Mouse (Mus musculus): ENCODE measurements around the gene Has3. TPM values are rescaled to one million over a fixed set of nuclear protein-coding genes. Genes with fewer than 3 reads are reported as not detected.

Gene Has3
- polyA plus RNA-seq, 1 experiment from 2014 or later, result 0.11 TPM

DNA sequence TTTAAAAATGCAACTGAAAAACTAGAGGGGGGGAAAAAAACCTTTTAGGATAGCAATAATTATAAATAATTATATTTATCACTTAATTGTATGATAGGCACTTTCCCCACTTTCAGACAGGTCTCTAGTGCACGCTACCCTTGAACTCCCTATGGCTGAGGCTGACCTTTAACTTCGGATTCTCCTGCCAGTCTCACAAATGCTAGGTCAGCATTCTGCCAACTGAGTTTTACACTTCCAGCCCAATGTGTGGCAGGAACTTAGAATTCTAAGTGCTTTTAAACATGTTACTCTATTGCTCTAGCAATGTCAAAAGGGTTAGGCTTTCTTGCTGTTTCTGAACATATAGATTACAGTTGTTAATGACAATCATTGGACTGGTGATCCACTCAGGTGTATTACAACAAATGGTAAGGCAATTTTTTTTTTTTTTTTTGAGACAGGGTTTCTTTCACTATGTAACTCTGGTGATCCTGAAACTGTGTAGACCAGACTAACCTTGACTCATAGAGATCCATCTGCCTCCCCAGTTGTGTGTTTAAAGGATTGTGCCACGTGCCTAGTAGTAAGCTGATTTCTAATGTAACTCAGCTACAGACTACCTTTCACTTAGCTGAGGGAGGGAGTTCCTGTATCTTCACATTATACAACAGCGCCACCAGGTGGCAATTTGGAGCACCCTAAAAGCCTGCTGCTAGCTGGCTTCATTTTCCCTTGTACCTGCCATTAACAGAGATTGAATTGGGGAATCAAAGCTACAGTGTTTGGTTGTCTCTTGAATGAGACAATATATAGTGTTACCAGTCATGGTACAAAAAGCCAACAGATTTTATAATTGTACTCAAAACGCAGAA is 17.5 kb downstream of the Has3 start:
- Histone ChIP-seq H3K9me3 (replicated peaks) (no peaks in the 10 kb centered on the region), H3K36me3 (peaks cover 44% of the 10 kb centered on the region), H3K27ac (ENCODE audit: poor library complexity, severe bottlenecking) (no peak overlapping the region), H3K9ac (no peak overlapping the region), H3K27me3 (replicated peaks) (no peaks in the 10 kb centered on the region), H3K4me1 (replicated peaks) (peaks cover 24% of the 10 kb centered on the region), H3K4me3 (no peak overlapping the region), H3K4me2 (no peak overlapping the region)
- no peak for ATAC-seq (ENCODE audit: insufficient number of reproducible peaks, low FRiP score)
- WGBS, result 48% methylated on average over 5 of the region's 5 CpGs

DNA sequence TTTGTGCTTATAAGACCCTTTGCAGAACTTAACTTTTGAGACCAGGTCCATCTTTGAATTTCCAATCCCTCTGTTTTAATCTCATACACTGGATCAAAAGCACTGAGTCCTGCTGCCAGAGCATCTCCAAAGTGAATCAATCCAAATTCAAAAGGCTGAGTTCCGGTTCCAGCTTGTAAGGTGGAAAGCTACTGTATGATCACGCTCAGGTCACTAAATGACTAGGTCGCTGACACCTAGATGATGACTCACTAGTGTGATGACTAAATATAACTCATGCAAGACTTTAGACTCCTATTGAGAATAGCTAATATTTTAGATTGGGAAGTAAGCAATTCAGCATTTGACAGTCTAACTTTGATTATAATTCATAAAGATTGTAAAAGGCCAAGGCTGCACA is 18.8 kb downstream of the Has3 start:
- no peak overlapping the region for H3K4me2 ChIP-seq
- H3K27me3 ChIP-seq (replicated peaks), result no peaks in the 10 kb centered on the region
- H3K9me3 ChIP-seq (replicated peaks), result no peaks in the 10 kb centered on the region
- H3K4me3 ChIP-seq, result no peak overlapping the region
- H3K9ac ChIP-seq, result no peak overlapping the region
- no peak for ATAC-seq (ENCODE audit: insufficient number of reproducible peaks, low FRiP score)
- H3K36me3 ChIP-seq, result peaks cover 32% of the 10 kb centered on the region
- H3K27ac ChIP-seq (ENCODE audit: poor library complexity, severe bottlenecking), result no peak overlapping the region
- H3K4me1 ChIP-seq (replicated peaks), result peaks cover 24% of the 10 kb centered on the region
- WGBS, result 62% methylated on average over 3 of the region's 3 CpGs

DNA sequence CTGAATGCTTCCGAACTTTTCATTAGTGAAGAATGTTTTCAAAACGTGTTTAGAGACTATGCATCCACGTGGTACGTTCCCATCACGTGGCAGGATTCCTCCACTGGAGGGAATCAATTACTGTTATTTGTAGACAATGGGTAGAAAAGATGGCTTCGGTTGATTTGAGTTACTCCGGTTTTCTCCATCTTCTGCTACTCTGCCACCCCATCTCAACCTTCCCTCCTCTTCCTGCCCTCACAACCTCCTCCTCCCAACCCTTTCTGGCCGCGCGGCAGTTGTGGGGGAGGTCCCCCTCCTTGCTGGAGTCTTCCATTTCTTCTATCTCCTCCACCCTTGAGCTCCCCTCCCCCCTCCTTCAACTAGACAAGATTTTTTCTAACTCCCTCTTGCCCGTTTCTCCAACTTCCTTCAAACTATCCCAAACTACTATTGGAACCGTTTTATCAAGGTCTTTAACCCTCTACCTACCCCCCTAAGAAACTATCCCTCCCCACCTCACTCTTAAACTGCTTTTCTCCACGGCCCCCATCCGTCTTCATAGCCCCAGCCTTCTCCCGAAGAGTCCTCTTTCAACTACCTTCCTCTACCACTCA is 22.3 kb downstream of the Has3 start:
- WGBS, result 1% methylated on average over 15 of the region's 15 CpGs
- Histone ChIP-seq H3K27ac (ENCODE audit: poor library complexity, severe bottlenecking) (peak overlapping the region; percentile 97), H3K4me2 (peak overlapping the region; percentile 90), H3K36me3 (peaks cover 29% of the 10 kb centered on the region), H3K9me3 (replicated peaks) (no peaks in the 10 kb centered on the region), H3K9ac (peak overlapping the region; percentile 97), H3K27me3 (replicated peaks) (no peaks in the 10 kb centered on the region), H3K4me1 (replicated peaks) (peaks cover 38% of the 10 kb centered on the region), H3K4me3 (peak overlapping the region; percentile 93)
- ATAC-seq (ENCODE audit: insufficient number of reproducible peaks, low FRiP score), result no peak

DNA sequence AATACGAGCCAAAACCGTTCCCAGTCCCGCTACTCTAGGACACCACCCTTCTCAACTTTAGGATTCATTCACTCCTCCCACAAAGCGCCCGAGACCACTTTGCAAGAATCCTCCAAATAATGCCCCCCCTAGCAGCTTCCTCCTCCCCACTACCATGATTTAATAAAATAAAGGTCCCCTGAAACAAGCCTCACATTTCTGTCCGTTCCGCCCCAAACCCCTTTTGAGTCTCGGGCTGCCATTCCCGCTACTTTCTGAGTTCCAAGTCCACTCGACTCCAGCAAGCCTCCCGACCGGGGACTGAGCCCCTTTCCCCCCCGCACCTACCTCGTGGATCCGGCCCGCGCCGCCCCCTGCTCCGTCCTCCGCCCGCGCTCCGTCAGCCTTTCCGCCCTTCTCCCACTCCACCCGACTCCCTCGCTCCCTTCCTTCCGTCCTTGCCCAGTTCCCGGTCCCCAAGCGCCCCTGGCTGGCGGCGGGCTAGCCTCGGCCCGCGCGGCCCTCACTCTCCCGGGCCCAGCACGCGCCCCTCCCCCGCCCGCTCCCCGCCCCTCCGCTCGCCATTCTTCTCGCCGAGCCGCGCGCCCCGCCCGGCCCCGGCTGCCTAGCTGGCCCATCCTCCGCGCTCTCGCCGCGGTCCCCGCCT is 22.9 kb downstream of the Has3 start:
- H3K9ac ChIP-seq, result peak overlapping the region; percentile 97
- H3K27ac ChIP-seq (ENCODE audit: poor library complexity, severe bottlenecking), result peak overlapping the region; percentile 97
- H3K36me3 ChIP-seq, result peaks cover 33% of the 10 kb centered on the region
- H3K4me2 ChIP-seq, result peak overlapping the region; percentile 90
- H3K9me3 ChIP-seq (replicated peaks), result no peaks in the 10 kb centered on the region
- peak overlapping the region; percentile 93 for H3K4me3 ChIP-seq
- H3K27me3 ChIP-seq (replicated peaks), result no peaks in the 10 kb centered on the region
- WGBS, result under 1% methylated on average over 57 of the region's 57 CpGs
- peak; percentile 83 for ATAC-seq (ENCODE audit: insufficient number of reproducible peaks, low FRiP score)
- H3K4me1 ChIP-seq (replicated peaks), result peaks cover 38% of the 10 kb centered on the region

DNA sequence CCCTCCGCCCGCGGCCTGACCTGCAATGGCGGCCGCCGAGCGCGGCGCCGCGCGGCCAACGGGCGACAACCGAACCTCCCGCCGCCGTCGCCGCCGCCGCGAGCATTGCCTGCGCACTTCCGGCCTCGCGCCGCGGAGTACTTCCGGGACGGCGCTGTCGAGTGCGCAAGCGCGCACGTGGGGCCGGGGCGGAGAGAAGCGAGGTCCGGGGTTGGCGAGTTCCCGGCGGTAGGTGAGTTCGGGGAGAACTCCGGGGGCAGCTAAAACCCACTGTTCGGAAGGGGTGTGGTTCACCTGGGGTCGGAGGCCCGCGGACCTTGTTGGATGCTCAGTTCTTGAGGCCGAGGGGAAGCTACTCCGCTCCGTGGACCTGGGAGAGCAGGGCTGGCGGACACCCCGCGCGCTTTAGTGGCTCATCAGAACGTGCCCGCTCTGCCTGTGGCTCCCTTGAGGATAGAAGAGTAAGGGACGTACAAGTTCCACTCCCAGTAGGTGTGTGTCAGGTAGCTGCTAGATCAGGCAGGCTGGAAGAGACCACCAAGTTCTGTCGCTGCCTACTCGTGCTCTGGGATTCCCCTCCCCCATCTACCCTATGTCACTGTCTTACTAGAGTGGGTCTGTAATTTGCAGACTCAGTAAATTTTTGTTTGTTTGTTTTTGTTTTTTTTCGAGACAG is 23.6 kb downstream of the Has3 start, which contains the start of gene Utp4:
TSS of gene Utp4 (plus strand) at position 156 of the 676 bp plus-strand sequence.
- Histone ChIP-seq H3K4me1 (replicated peaks) (peaks cover 36% of the 10 kb centered on the region), H3K27ac (ENCODE audit: poor library complexity, severe bottlenecking) (peak within 1 kb of the TSS; percentile 97), H3K4me2 (peak within 1 kb of the TSS; percentile 90), H3K27me3 (replicated peaks) (no peaks in the 10 kb centered on the region), H3K9ac (peak within 1 kb of the TSS; percentile 97), H3K4me3 (peak within 1 kb of the TSS; percentile 93), H3K9me3 (replicated peaks) (no peaks in the 10 kb centered on the region), H3K36me3 (peaks cover 40% of the 10 kb centered on the region)
- WGBS, result under 1% methylated on average over 63 of the region's 63 CpGs
- peak; percentile 92 for ATAC-seq (ENCODE audit: insufficient number of reproducible peaks, low FRiP score)

DNA sequence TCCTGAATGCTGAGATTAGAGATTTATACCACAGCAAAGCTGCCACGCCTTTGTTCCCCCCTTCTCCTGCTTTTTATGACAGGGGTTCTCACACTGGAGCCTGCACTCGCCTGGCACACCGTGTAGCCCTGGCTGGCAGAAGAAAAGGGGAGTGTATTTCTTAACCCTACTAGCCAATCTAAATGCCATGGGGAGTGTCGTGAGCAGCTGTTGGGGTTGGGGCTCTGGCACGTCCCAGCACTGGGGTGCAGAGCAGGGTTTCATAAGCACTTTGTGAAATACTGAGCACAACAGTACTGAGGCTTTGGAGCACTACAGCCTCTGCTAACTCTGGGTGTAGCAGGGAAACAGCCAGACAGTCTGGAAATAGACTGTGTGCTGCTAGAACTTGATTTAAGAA is 29.4 kb downstream of the Has3 start:
- 87% methylated on average over 5 of the region's 5 CpGs for WGBS
- no peak overlapping the region for H3K27ac ChIP-seq (ENCODE audit: poor library complexity, severe bottlenecking)

DNA sequence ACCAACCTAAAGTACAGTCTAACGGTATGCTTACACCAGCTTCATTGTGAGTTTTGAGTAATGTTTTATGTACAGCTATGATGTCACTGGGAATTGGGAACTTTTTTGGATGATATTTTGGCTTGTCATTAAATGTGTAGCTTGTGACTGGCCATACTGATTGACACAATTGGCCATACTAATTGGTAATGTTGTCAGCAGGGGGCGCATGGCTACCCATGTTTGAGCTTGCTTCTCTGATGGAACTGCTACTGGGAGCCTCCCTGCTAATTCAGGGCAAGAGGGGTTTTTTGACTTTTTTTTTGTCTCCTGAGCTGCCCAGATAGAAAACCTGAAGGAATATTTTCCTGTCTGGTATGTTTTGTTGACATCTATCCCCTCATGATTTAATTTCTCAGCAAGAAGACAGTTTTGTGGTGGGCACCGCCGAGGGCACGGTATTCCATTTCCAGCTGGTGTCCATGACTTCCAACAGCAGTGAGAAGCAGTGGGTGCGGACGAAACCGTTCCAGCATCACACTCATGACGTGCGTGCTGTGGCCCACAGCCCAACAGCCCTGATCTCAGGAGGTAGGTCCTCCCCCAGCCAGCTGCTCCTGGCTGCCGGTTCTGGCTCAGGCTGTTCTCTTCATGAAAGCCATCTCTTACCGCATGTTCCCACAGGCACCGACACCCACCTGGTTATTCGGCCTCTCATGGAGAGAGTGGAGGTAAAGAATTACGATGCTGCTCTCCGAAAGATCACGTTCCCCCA is 35.9 kb downstream of the Has3 start:
- Histone ChIP-seq H3K4me1 (replicated peaks) (peaks cover 4% of the 10 kb centered on the region; the same call in 1 of the 2 replicates), H3K27me3 (replicated peaks) (no peaks in the 10 kb centered on the region), H3K9me3 (replicated peaks) (no peaks in the 10 kb centered on the region), H3K36me3 (peaks cover 88% of the 10 kb centered on the region), H3K4me2 (no peak overlapping the region), H3K4me3 (no peak overlapping the region), H3K27ac (ENCODE audit: poor library complexity, severe bottlenecking) (no peak overlapping the region), H3K9ac (no peak overlapping the region)
- WGBS, result 93% methylated on average over 17 of the region's 17 CpGs
- no peak for ATAC-seq (ENCODE audit: insufficient number of reproducible peaks, low FRiP score)

More for the DNA sequence above, 29.4 kb downstream of the Has3 start:
- H3K27me3 ChIP-seq (replicated peaks), result no peaks in the 10 kb centered on the region
- no peak overlapping the region for H3K9ac ChIP-seq
- H3K36me3 ChIP-seq, result peaks cover 97% of the 10 kb centered on the region
- H3K4me1 ChIP-seq (replicated peaks), result peaks cover 9% of the 10 kb centered on the region
- no peaks in the 10 kb centered on the region for H3K9me3 ChIP-seq (replicated peaks)
- no peak overlapping the region for H3K4me3 ChIP-seq
- no peak for ATAC-seq (ENCODE audit: insufficient number of reproducible peaks, low FRiP score)
- H3K4me2 ChIP-seq, result no peak overlapping the region

DNA sequence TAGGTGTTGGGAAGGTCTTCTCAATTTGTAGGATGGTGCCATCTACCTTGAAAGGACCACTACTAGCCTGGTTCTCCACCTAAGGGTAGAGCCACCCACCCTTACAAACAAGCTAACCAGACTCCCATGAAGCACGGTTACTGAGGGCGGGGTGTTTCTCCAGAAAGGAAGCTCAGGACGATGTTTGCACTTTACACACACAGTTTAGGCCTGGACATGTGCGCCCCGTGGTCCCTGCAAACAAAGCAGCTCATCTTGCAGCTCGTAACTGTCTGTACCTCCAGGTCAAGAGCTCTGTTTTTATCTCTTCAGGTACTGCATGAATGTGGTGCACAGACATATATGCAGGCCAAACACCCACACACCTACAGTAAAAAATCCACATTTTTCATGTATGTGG is 36.6 kb downstream of the Has3 start:
- ATAC-seq (ENCODE audit: insufficient number of reproducible peaks, low FRiP score), result no peak
- no peak overlapping the region for H3K4me2 ChIP-seq
- WGBS, result 95% methylated on average over 6 of the region's 6 CpGs
- H3K9me3 ChIP-seq (replicated peaks), result no peaks in the 10 kb centered on the region
- peak overlapping the region; percentile 45; the same call in 1 of the 2 replicates for H3K27ac ChIP-seq (ENCODE audit: poor library complexity, severe bottlenecking)
- no peaks in the 10 kb centered on the region for H3K27me3 ChIP-seq (replicated peaks)
- H3K4me1 ChIP-seq (replicated peaks), result peaks cover 4% of the 10 kb centered on the region; the same call in 1 of the 2 replicates
- no peak overlapping the region for H3K9ac ChIP-seq
- peaks cover 86% of the 10 kb centered on the region for H3K36me3 ChIP-seq
- H3K4me3 ChIP-seq, result no peak overlapping the region

DNA sequence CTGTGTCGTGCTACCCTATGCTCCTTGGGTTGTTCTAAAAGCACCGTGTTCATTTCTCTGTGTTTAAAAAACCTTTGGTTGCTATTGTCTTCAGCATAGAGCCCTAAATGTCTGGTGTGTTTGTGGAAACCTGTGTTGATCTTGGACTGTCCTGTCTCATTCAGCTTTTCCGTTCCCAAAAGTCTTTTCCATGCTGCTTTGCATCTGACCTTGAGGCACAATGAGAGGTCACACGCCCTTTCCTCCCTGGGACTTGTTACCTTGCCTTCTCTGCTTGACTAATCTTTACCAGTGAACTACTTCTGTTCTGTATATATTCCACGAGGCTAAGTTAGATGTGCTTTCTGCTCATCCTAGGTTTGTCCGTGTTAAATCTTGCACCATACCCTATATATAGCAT is 37.4 kb downstream of the Has3 start:
- no peak overlapping the region for H3K4me3 ChIP-seq
- H3K9me3 ChIP-seq (replicated peaks), result no peaks in the 10 kb centered on the region
- H3K36me3 ChIP-seq, result peaks cover 86% of the 10 kb centered on the region
- H3K27ac ChIP-seq (ENCODE audit: poor library complexity, severe bottlenecking), result 0 out of 2 replicates have a peak overlapping the region, but pooled peaks have one; percentile 45
- 74% methylated on average over 6 of the region's 6 CpGs for WGBS
- H3K4me2 ChIP-seq, result no peak overlapping the region
- H3K27me3 ChIP-seq (replicated peaks), result no peaks in the 10 kb centered on the region
- H3K4me1 ChIP-seq (replicated peaks), result 0 out of 2 replicates have a peak, but pooled peaks cover 4% of the 10 kb centered on the region
- peak; percentile 25; the same call in 1 of the 2 replicates for ATAC-seq (ENCODE audit: insufficient number of reproducible peaks, low FRiP score)
- H3K9ac ChIP-seq, result no peak overlapping the region

DNA sequence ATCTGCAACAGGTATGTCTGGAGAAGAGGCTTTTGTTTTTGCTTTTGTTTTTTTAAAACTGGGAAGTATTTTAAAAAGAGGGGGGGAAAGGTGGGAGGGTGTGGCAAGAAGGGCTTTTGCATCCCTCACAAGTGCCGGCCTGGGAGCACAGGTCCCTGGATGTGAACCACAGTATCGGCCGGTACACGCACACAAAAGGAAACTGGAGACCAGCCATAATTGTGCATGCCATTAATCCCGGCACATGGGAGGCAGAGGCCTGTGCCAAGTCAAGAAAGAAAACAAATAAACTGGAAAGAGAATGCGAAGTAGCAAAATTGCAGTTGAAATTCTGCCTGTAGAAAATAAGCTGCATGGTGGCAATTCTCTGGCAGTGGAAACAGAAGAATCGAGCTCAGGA is 38.2 kb downstream of the Has3 start:
- peaks cover 83% of the 10 kb centered on the region for H3K36me3 ChIP-seq
- WGBS, result 92% methylated on average over 7 of the region's 7 CpGs

More for the DNA sequence above, 38.2 kb downstream of the Has3 start:
- no peak overlapping the region for H3K27ac ChIP-seq (ENCODE audit: poor library complexity, severe bottlenecking)
- no peak for ATAC-seq (ENCODE audit: insufficient number of reproducible peaks, low FRiP score)
- no peak overlapping the region for H3K9ac ChIP-seq
- H3K27me3 ChIP-seq (replicated peaks), result no peaks in the 10 kb centered on the region
- no peaks in the 10 kb centered on the region for H3K9me3 ChIP-seq (replicated peaks)
- H3K4me1 ChIP-seq (replicated peaks), result 0 out of 2 replicates have a peak, but pooled peaks cover 4% of the 10 kb centered on the region
- H3K4me2 ChIP-seq, result no peak overlapping the region
- H3K4me3 ChIP-seq, result no peak overlapping the region

Measured in heart, embryonic 12.5 days (tissue).